Mouse (Mus musculus) hindbrain, embryonic 10.5 days (tissue): Measurements from ENCODE around the gene Slc16a5. TPM values are rescaled to one million over a fixed set of nuclear protein-coding genes. Genes with fewer than 3 reads are reported as not detected.
"Not testable (repeated sequence)": the region's sequence is repeated elsewhere in the genome, so short reads cannot be mapped to it uniquely, and the experiment has no call there.

Experiments
- DNase-seq: peaks from one replicate; pipeline ENCODE4 v3.0.0-alpha.2; 2017; ENCODE audit warnings: low spot score
- H3K27ac ChIP-seq: fragments of 300-500 bp; sonication (generic); 2 replicates; pipeline ENCODE4 v1.5.1; 2016; ENCODE audit warnings: mild to moderate bottlenecking, moderate library complexity
- H3K27me3 ChIP-seq: fragments of 300-500 bp; sonication (generic); 2 replicates; pipeline ENCODE4 v1.6.1; 2016; ENCODE audit warnings: mild to moderate bottlenecking; ENCODE audit not compliant: poor library complexity, insufficient read depth, severe bottlenecking
- H3K36me3 ChIP-seq: fragments of 300-500 bp; sonication (generic); 2 replicates; pipeline ENCODE4 v1.6.1; 2016; ENCODE audit warnings: mild to moderate bottlenecking, moderate library complexity
- H3K4me1 ChIP-seq: fragments of 300-500 bp; sonication (generic); replicated peaks from 2 replicates; pipeline ENCODE4 v1.6.1; 2016; ENCODE audit warnings: mild to moderate bottlenecking
- H3K4me3 ChIP-seq: fragments of 300-500 bp; sonication (generic); 2 replicates; pipeline ENCODE4 v1.5.1; 2016; ENCODE audit warnings: mild to moderate bottlenecking, moderate library complexity
- H3K9me3 ChIP-seq: fragments of 300-500 bp; sonication (generic); 2 replicates; pipeline ENCODE4 v1.6.1; 2016; ENCODE audit warnings: mild to moderate bottlenecking, moderate library complexity
- WGBS: fragments of 180-500 bp; shearing (Covaris S2); methylation state at CpG from one replicate; pipeline ENCODE4 v1.1.7; 2016; 5-methylcytosine and 5-hydroxymethylcytosine counted together
- polyA plus RNA-seq: library from polyadenylated mRNA; unstranded; fragments of >200 nt; fragmentation: Nextera tagmentation; extraction: Ambion mirVana; gene quantifications from 2 replicates; pipeline ENCODE4 v1.2.1, GENCODE M21; 2016

Slc16a5 gene
- polyA plus RNA-seq, 1 experiment from 2014 or later = not detected

GRCm38 (mm10) chr11:115452281-115452860, 9.9 kb upstream of the Slc16a5 start:
- DNase-seq = no peak
- Histone ChIP-seq H3K4me3 (no peak overlapping the region), H3K27me3 (peaks cover 2% of the 10 kb centered on the region; the same call in 1 of the 2 replicates), H3K27ac (no peak overlapping the region), H3K9me3 (no peaks in the 10 kb centered on the region), H3K36me3 (no peaks in the 10 kb centered on the region), H3K4me1 (peaks cover 25% of the 10 kb centered on the region)
- 88% methylated on average over 7 of the region's 7 CpGs for WGBS

GRCm38 (mm10) chr11:115453306-115453705, 9.0 kb upstream of the Slc16a5 start:
- DNase-seq = no peak
- H3K4me3 ChIP-seq = no peak overlapping the region
- no peaks in the 10 kb centered on the region for H3K36me3 ChIP-seq
- H3K9me3 ChIP-seq = no peaks in the 10 kb centered on the region
- H3K4me1 ChIP-seq = peaks cover 26% of the 10 kb centered on the region
- H3K27ac ChIP-seq = no peak overlapping the region
- WGBS = 76% methylated on average over 4 of the region's 4 CpGs
- H3K27me3 ChIP-seq = peaks cover 2% of the 10 kb centered on the region; the same call in 1 of the 2 replicates

GRCm38 (mm10) chr11:115454822-115455221, 7.5 kb upstream of the Slc16a5 start:
- H3K27me3 ChIP-seq, DNase-seq, H3K4me3 ChIP-seq, H3K9me3 ChIP-seq, H3K27ac ChIP-seq, H3K36me3 ChIP-seq: not testable (repeated sequence)
- peaks cover 14% of the 10 kb centered on the region for H3K4me1 ChIP-seq
- WGBS = 91% methylated on average over 6 of the region's 6 CpGs

- no peaks in the 10 kb centered on the region for H3K36me3 ChIP-seq
- H3K27me3 ChIP-seq = peaks cover 2% of the 10 kb centered on the region; the same call in 1 of the 2 replicates
- peaks cover 14% of the 10 kb centered on the region for H3K4me1 ChIP-seq
- no peak overlapping the region for H3K4me3 ChIP-seq
- WGBS = 86% methylated on average over 15 of the region's 15 CpGs
- no peaks in the 10 kb centered on the region for H3K9me3 ChIP-seq
- DNase-seq = no peak
- H3K27ac ChIP-seq = no peak overlapping the region
Observed at GRCm38 (mm10) chr11:115455619-115456018, 6.7 kb upstream of the Slc16a5 start.

GRCm38 (mm10) chr11:115456182-115456581, 6.1 kb upstream of the Slc16a5 start:
- no peak for DNase-seq
- Histone ChIP-seq H3K36me3 (no peaks in the 10 kb centered on the region), H3K4me1 (peaks cover 17% of the 10 kb centered on the region), H3K27me3 (no peaks in the 10 kb centered on the region), H3K4me3 (no peak overlapping the region), H3K9me3 (no peaks in the 10 kb centered on the region), H3K27ac (no peak overlapping the region)
- WGBS = 93% methylated on average over 5 of the region's 5 CpGs

GRCm38 (mm10) chr11:115457405-115457804, 4.9 kb upstream of the Slc16a5 start:
- no peak for DNase-seq
- Histone ChIP-seq H3K4me3 (no peak overlapping the region), H3K36me3 (no peaks in the 10 kb centered on the region), H3K9me3 (no peaks in the 10 kb centered on the region), H3K27ac (0 out of 2 replicates have a peak overlapping the region, but pooled peaks have one; percentile 23), H3K4me1 (peaks cover 24% of the 10 kb centered on the region), H3K27me3 (peaks cover 7% of the 10 kb centered on the region; the same call in 1 of the 2 replicates)
- WGBS = 42% methylated on average over 6 of the region's 6 CpGs

- Histone ChIP-seq H3K4me3 (no peak overlapping the region), H3K36me3 (no peaks in the 10 kb centered on the region), H3K9me3 (no peaks in the 10 kb centered on the region), H3K27me3 (peaks cover 12% of the 10 kb centered on the region; the same call in 1 of the 2 replicates), H3K4me1 (peaks cover 32% of the 10 kb centered on the region), H3K27ac (no peak overlapping the region)
- WGBS = 25% methylated on average over 8 of the region's 8 CpGs
- no peak for DNase-seq
Observed at GRCm38 (mm10) chr11:115460976-115461375, 1.3 kb upstream of the Slc16a5 start.

- H3K9me3 ChIP-seq = no peaks in the 10 kb centered on the region
- peaks cover 38% of the 10 kb centered on the region for H3K4me1 ChIP-seq
- H3K27me3 ChIP-seq = peaks cover 12% of the 10 kb centered on the region; the same call in 1 of the 2 replicates
- DNase-seq = no peak
- WGBS = 80% methylated on average over 5 of the region's 5 CpGs
- no peak overlapping the region for H3K4me3 ChIP-seq
- H3K27ac ChIP-seq = no peak overlapping the region
- no peaks in the 10 kb centered on the region for H3K36me3 ChIP-seq
Observed at GRCm38 (mm10) chr11:115461846-115462242, 430 bp upstream of the Slc16a5 start.

GRCm38 (mm10) chr11:115463397-115463796, 1.1 kb downstream of the Slc16a5 start:
- no peak overlapping the region for H3K27ac ChIP-seq
- peaks cover 37% of the 10 kb centered on the region for H3K4me1 ChIP-seq
- 80% methylated on average over 11 of the region's 11 CpGs for whole genome bisulfite sequencing

GRCm38 (mm10) chr11:115464851-115465250, 2.6 kb downstream of the Slc16a5 start:
- Histone ChIP-seq H3K27me3 (peaks cover 12% of the 10 kb centered on the region), H3K4me1 (peaks cover 35% of the 10 kb centered on the region), H3K9me3 (no peaks in the 10 kb centered on the region), H3K4me3 (no peak overlapping the region), H3K27ac (no peak overlapping the region), H3K36me3 (no peaks in the 10 kb centered on the region)
- 88% methylated on average over 8 of the region's 8 CpGs for WGBS
- DNase-seq = no peak

More at GRCm38 (mm10) chr11:115463397-115463796, 1.1 kb downstream of the Slc16a5 start:
- peaks cover 12% of the 10 kb centered on the region; the same call in 1 of the 2 replicates for H3K27me3 ChIP-seq
- H3K9me3 ChIP-seq = no peaks in the 10 kb centered on the region
- no peak overlapping the region for H3K4me3 ChIP-seq
- no peak for DNase-seq
- no peaks in the 10 kb centered on the region for H3K36me3 ChIP-seq

GRCm38 (mm10) chr11:115467217-115467618, 4.9 kb downstream of the Slc16a5 start:
- peaks cover 29% of the 10 kb centered on the region for H3K4me1 ChIP-seq
- H3K36me3 ChIP-seq = no peaks in the 10 kb centered on the region
- peak overlapping the region; percentile 56 for H3K27ac ChIP-seq
- DNase-seq = peak; percentile 54
- H3K4me3 ChIP-seq = no peak overlapping the region
- peaks cover 7% of the 10 kb centered on the region for H3K27me3 ChIP-seq
- WGBS = 39% methylated on average over 4 of the region's 4 CpGs
- H3K9me3 ChIP-seq = no peaks in the 10 kb centered on the region

GRCm38 (mm10) chr11:115472183-115472582, 9.9 kb downstream of the Slc16a5 start:
- H3K27ac ChIP-seq = no peak overlapping the region
- no peaks in the 10 kb centered on the region for H3K9me3 ChIP-seq
- no peaks in the 10 kb centered on the region; the same call in 1 of the 2 replicates for H3K27me3 ChIP-seq
- DNase-seq = no peak
- no peak overlapping the region for H3K4me3 ChIP-seq
- H3K36me3 ChIP-seq = no peaks in the 10 kb centered on the region
- peaks cover 56% of the 10 kb centered on the region for H3K4me1 ChIP-seq
- 82% methylated on average over 7 of the region's 7 CpGs for WGBS

- Histone ChIP-seq H3K27me3 (no peaks in the 10 kb centered on the region; the same call in 1 of the 2 replicates), H3K9me3 (no peaks in the 10 kb centered on the region), H3K36me3 (no peaks in the 10 kb centered on the region), H3K4me1 (peaks cover 52% of the 10 kb centered on the region), H3K4me3 (peak overlapping the region; percentile 7; the same call in 1 of the 2 replicates), H3K27ac (peak overlapping the region; percentile 91)
- WGBS = 17% methylated on average over 15 of the region's 15 CpGs
- DNase-seq = peak; percentile 92
Observed at GRCm38 (mm10) chr11:115473626-115474275, 11.5 kb downstream of the Slc16a5 start.
